Mouse (Mus musculus) effector memory CD4-positive, alpha-beta T cell, adult 5 months (primary cell): ENCODE results near the gene Olfr1295. TPM values are rescaled to one million over a fixed set of nuclear protein-coding genes. Genes with fewer than 3 reads are reported as not detected.

Experiments used
- polyA plus RNA-seq: library from polyadenylated mRNA; unstranded; fragments of 100-300 nt; shearing (Covaris generic); gene quantifications from one replicate; pipeline ENCODE4 v1.2.1, GENCODE M21; 2017

Gene Olfr1295
- not detected for polyA plus RNA-seq

GRCm38 (mm10) chr2:111569581-111569980, at the start of gene Olfr1295:
Gene Olfr1295, minus strand, starts transcription at chr2:111569681.

GRCm38 (mm10) chr2:111540191-111540590, 29.3 kb downstream of the Olfr1295 start, which contains the start of gene Olfr1294:
Gene Olfr1294, minus strand, starts transcription at chr2:111540291.

GRCm38 (mm10) chr2:111524903-111525302, 44.6 kb downstream of the Olfr1295 start, which contains the start of gene Olfr1293-ps:
Gene Olfr1293-ps, plus strand, starts transcription at chr2:111525203.

Other genes starting within 250 kb of the Olfr1295 start
- not detected for gene Olfr1281, start 243.2 kb downstream of the Olfr1295 start, polyA plus RNA-seq
- not detected for gene Olfr1282, start 233.6 kb downstream of the Olfr1295 start, polyA plus RNA-seq
- gene Olfr1283, start 202.9 kb downstream of the Olfr1295 start, polyA plus RNA-seq, result not detected
- 0.34 TPM for gene Olfr1284, start 194.2 kb downstream of the Olfr1295 start, polyA plus RNA-seq
- gene Olfr1286, start 146.6 kb downstream of the Olfr1295 start, polyA plus RNA-seq, result not detected
- not detected for gene Olfr1287, start 120.5 kb downstream of the Olfr1295 start, polyA plus RNA-seq
- not detected for gene Olfr1288, start 95.6 kb downstream of the Olfr1295 start, polyA plus RNA-seq
- not detected for gene Olfr1289, start 88.9 kb downstream of the Olfr1295 start, polyA plus RNA-seq
- not detected for gene Olfr1290, start 75.9 kb downstream of the Olfr1295 start, polyA plus RNA-seq
- gene Olfr1291-ps1, start 72.5 kb downstream of the Olfr1295 start, polyA plus RNA-seq, result 0.10 TPM
- gene Olfr1293-ps, start 44.5 kb downstream of the Olfr1295 start, polyA plus RNA-seq, result not detected
- not detected for gene Olfr1294, start 29.4 kb downstream of the Olfr1295 start, polyA plus RNA-seq
- not detected for gene Olfr1297, start 56.8 kb upstream of the Olfr1295 start, polyA plus RNA-seq
- gene Olfr1298, start 79.5 kb upstream of the Olfr1295 start, polyA plus RNA-seq, result not detected
- gene Olfr1299, start 91.7 kb upstream of the Olfr1295 start, polyA plus RNA-seq, result not detected
- not detected for gene Olfr1301, start 181.3 kb upstream of the Olfr1295 start, polyA plus RNA-seq
- not detected for gene Olfr1302, start 207.7 kb upstream of the Olfr1295 start, polyA plus RNA-seq